Mouse (Mus musculus): ENCODE results near the gene Sdf4.

The Sdf4 gene

DNA sequence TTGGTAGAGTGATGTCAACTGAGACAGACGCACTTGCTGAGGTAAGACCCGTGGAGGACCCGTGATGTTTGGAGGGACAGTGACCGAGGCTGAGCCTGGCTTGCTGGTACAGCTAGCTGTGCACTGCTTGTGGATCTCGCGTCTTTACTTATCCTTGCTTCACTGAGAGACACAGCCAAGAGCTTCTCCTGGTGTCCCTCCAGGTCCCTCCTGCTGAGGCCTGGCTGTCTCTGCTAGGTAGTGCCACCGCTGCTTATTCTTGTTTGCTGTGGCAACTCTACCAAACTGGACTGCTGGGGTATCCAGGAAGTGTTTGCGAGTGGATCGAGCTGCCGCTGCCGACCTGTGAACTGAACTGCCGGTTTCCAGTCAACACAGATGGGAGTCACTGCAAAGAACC, 27.1 kb downstream of the Sdf4 start:
- H3K4me1 ChIP-seq (replicated peaks; ENCODE audit: low read depth, low read length) = peaks cover 18% of the 10 kb centered on the region
- TF ChIP-seq CTCF (conservative IDR thresholded peaks at IDR 0.05; ENCODE audit: low read length) (no peak), POU5F1 (IDR thresholded peaks at IDR 0.05; ENCODE audit: borderline replicate concordance, low read length) (no peak), NANOG (IDR thresholded peaks at IDR 0.05; ENCODE audit: borderline replicate concordance, low read length) (no peak)
- no peaks in the 10 kb centered on the region for H3K27me3 ChIP-seq (ENCODE audit: insufficient read depth, low read length)
- H3K9me3 ChIP-seq (ENCODE audit: low read length) = no peaks in the 10 kb centered on the region
- H3K4me3 ChIP-seq (replicated peaks; ENCODE audit: low read length) = no peak overlapping the region
- H3K36me3 ChIP-seq (ENCODE audit: insufficient read depth, low read length) = peaks cover 19% of the 10 kb centered on the region; the same call in 1 of the 2 replicates

DNA sequence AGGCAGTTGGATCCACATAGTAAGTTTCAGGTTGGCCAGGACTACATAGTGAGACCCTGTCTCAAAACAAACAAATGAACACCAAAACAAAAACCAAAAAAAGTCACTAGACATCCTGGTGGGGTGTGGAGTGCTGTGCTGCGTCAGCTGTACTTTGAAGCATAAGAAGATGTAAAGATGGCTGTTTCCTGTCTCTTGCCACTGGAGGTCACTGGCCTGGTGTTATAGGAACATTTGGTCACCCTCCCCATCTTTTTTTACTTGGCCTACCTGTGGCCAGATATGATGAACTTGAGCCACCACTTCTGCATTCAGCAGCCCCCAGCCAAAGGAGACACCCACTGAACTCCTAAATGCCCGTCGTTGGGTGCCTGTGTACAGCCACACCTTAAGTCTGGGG, 28.7 kb downstream of the Sdf4 start:
- Histone ChIP-seq H3K9me3 (ENCODE audit: low read length) (no peaks in the 10 kb centered on the region), H3K36me3 (ENCODE audit: insufficient read depth, low read length) (peaks cover 16% of the 10 kb centered on the region), H3K4me1 (replicated peaks; ENCODE audit: low read depth, low read length) (peaks cover 27% of the 10 kb centered on the region), H3K27me3 (ENCODE audit: insufficient read depth, low read length) (no peaks in the 10 kb centered on the region), H3K4me3 (replicated peaks; ENCODE audit: low read length) (no peak overlapping the region)
- no peak for TF ChIP-seq CTCF (conservative IDR thresholded peaks at IDR 0.05; ENCODE audit: low read length)
- TF ChIP-seq NANOG (IDR thresholded peaks at IDR 0.05; ENCODE audit: borderline replicate concordance, low read length) = no peak
- no peak for TF ChIP-seq POU5F1 (IDR thresholded peaks at IDR 0.05; ENCODE audit: borderline replicate concordance, low read length)

DNA sequence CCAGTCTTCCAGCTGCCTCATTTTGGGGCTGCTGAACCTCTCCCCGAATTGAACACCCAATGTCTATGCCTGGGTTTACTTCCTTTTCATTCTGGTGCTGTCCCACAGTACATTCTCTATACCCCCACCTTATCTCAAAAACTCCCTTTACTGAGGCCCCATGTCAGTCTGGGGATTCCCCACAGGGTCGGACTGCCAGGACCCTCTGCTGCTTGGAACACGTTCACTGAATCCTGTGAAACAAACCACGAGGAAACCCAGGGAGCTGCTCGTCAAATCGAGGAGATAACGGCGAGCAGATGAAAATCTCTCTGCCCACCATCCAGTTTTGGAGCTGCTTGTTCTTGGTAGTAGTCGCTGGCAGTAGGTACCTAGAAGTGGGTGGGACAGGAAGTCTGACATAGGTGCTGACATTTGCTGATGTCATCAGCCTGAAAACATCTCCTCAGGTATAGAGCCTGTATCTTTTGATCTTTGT, 29.3 kb downstream of the Sdf4 start:
- TF ChIP-seq POU5F1 (IDR thresholded peaks at IDR 0.05; ENCODE audit: borderline replicate concordance, low read length) (no peak), CTCF (conservative IDR thresholded peaks at IDR 0.05; ENCODE audit: low read length) (no peak), NANOG (IDR thresholded peaks at IDR 0.05; ENCODE audit: borderline replicate concordance, low read length) (no peak)
- Histone ChIP-seq H3K36me3 (ENCODE audit: insufficient read depth, low read length) (peaks cover 20% of the 10 kb centered on the region), H3K27me3 (ENCODE audit: insufficient read depth, low read length) (no peaks in the 10 kb centered on the region), H3K4me3 (replicated peaks; ENCODE audit: low read length) (no peak overlapping the region), H3K4me1 (replicated peaks; ENCODE audit: low read depth, low read length) (peaks cover 28% of the 10 kb centered on the region), H3K9me3 (ENCODE audit: low read length) (no peaks in the 10 kb centered on the region)

DNA sequence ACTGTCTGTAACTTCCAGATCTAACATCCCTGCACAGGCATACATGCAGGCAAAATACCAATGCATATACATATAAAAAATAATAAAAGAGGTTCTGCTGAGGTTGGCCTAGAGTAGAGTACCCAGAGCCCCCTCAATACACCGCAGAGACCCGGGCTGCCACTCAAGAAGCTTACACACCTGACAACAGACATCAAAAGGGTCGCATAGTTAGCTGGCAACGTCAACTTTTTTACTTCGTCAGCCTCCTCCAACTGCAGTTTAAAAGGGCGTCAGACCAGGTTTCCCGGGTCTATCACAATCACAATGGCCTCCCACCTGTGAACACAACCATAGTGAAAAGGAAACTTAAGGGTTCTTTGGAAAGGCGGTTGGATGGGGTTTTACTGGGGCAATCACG, 30.8 kb downstream of the Sdf4 start:
- no peak overlapping the region for H3K4me3 ChIP-seq (replicated peaks; ENCODE audit: low read length)
- TF ChIP-seq NANOG (IDR thresholded peaks at IDR 0.05; ENCODE audit: borderline replicate concordance, low read length) = no peak
- TF ChIP-seq POU5F1 (IDR thresholded peaks at IDR 0.05; ENCODE audit: borderline replicate concordance, low read length) = no peak
- no peak for TF ChIP-seq CTCF (conservative IDR thresholded peaks at IDR 0.05; ENCODE audit: low read length)
- peaks cover 28% of the 10 kb centered on the region for H3K4me1 ChIP-seq (replicated peaks; ENCODE audit: low read depth, low read length)
- no peaks in the 10 kb centered on the region for H3K27me3 ChIP-seq (ENCODE audit: insufficient read depth, low read length)
- no peaks in the 10 kb centered on the region for H3K9me3 ChIP-seq (ENCODE audit: low read length)
- peaks cover 36% of the 10 kb centered on the region for H3K36me3 ChIP-seq (ENCODE audit: insufficient read depth, low read length)

DNA sequence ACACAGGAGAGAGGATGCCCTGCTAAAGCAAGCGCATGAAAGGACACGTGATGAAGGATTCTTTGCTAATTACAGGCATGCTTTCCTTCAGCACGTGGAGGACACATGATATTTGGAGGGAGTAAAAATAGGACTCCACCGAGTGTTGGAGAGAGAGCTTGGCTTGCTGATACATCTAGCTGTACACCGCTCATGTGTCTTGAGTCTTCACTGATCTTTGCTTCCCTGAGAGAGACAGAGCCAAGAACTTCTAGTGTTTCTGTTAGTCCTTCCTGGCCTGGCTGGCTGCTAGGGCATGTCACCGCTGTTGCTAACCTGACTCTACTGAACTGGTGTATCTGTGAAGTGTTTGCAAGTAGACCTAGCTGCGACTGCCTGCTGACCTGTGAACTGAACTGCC, 31.5 kb downstream of the Sdf4 start:
- H3K9me3 ChIP-seq (ENCODE audit: low read length) = no peaks in the 10 kb centered on the region
- TF ChIP-seq POU5F1 (IDR thresholded peaks at IDR 0.05; ENCODE audit: borderline replicate concordance, low read length) (no peak), CTCF (conservative IDR thresholded peaks at IDR 0.05; ENCODE audit: low read length) (no peak)
- peaks cover 42% of the 10 kb centered on the region for H3K36me3 ChIP-seq (ENCODE audit: insufficient read depth, low read length)
- H3K4me3 ChIP-seq (replicated peaks; ENCODE audit: low read length) = no peak overlapping the region
- H3K27me3 ChIP-seq (ENCODE audit: insufficient read depth, low read length) = no peaks in the 10 kb centered on the region
- H3K4me1 ChIP-seq (replicated peaks; ENCODE audit: low read depth, low read length) = peaks cover 28% of the 10 kb centered on the region

DNA sequence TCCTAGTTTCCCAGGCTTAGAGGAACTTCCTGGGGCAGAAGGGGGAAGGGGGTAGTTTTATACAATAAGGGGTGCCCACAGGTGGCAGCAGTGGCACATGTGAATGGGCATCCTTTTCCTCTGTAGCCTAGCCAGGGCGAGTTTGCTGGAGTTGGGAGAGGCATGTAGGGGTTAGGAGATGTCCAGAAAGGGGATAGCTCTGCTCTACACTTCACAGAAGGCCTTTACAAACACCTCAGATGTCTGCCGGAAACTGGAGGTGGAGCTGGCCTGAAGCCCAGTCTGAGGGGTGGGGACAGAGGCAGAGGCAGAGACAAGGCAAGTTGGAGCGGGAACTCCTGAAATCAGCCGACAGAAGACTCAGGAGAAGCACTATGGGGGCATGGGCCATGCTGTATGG, 33.3 kb downstream of the Sdf4 start, which contains the start of gene Tnfrsf18:
TSS of gene Tnfrsf18 (plus strand) at position 152 of the 400 bp plus-strand sequence.
- no peak for TF ChIP-seq POU5F1 (IDR thresholded peaks at IDR 0.05; ENCODE audit: borderline replicate concordance, low read length)
- TF ChIP-seq NANOG (IDR thresholded peaks at IDR 0.05; ENCODE audit: borderline replicate concordance, low read length) = no peak
- TF ChIP-seq CTCF (conservative IDR thresholded peaks at IDR 0.05; ENCODE audit: low read length) = no peak
- Histone ChIP-seq H3K4me3 (replicated peaks; ENCODE audit: low read length) (no peak within 1 kb of the TSS), H3K27me3 (ENCODE audit: insufficient read depth, low read length) (no peaks in the 10 kb centered on the region), H3K9me3 (ENCODE audit: low read length) (no peaks in the 10 kb centered on the region), H3K4me1 (replicated peaks; ENCODE audit: low read depth, low read length) (peaks cover 39% of the 10 kb centered on the region), H3K36me3 (ENCODE audit: insufficient read depth, low read length) (peaks cover 53% of the 10 kb centered on the region)

DNA sequence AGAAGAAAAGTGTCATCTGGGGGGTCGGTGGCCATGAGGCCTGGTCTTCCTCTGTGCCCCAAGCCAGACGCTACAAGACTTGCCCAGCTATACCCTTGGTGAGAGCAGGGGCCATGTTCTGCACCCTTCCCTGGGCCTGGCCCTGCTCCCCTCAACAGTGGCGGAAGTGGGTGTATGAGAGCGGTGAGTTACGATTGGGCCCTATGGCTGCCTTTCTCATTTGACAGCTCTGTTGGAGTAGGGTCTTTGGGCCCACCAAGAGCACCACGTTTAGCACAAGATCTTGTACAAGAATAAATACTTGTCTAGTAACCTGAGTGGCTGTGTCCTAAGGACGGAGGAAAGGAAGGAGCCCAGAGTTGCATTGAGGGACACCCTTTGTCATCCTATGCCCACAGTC, 35.9 kb downstream of the Sdf4 start:
- H3K9me3 ChIP-seq (ENCODE audit: low read length) = no peaks in the 10 kb centered on the region

DNA sequence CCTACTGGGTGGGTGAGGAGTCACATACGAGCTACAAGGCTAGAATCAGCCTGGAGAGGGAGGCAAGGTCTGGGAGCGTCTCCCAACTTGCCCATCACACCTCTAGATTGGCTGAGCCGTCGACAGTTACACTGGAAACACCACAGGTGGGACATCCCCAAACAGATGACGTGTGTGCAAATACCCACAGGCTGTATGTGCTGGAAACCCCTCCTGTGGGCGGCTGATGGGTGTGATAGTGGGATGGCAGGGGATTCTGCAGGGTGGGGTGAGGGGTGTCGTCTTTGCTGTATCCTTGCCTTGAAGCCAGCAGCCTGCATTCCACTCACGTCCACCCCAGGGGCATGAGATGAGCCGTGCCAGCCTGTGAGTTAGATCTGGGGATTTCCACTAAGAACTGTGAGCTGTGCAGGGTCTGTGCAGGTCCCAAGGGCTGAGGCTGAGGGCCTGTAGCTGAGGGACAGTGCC, 38.0 kb downstream of the Sdf4 start:
- Histone ChIP-seq H3K4me3 (replicated peaks; ENCODE audit: low read length) (peak overlapping the region; percentile 81), H3K4me1 (replicated peaks; ENCODE audit: low read depth, low read length) (peaks cover 57% of the 10 kb centered on the region), H3K9me3 (ENCODE audit: low read length) (no peaks in the 10 kb centered on the region), H3K27me3 (ENCODE audit: insufficient read depth, low read length) (peaks cover 18% of the 10 kb centered on the region), H3K36me3 (ENCODE audit: insufficient read depth, low read length) (peaks cover 46% of the 10 kb centered on the region)
- TF ChIP-seq NANOG (IDR thresholded peaks at IDR 0.05; ENCODE audit: borderline replicate concordance, low read length) (no peak), CTCF (conservative IDR thresholded peaks at IDR 0.05; ENCODE audit: low read length) (no peak)

More for the DNA sequence above, 35.9 kb downstream of the Sdf4 start:
- Histone ChIP-seq H3K36me3 (ENCODE audit: insufficient read depth, low read length) (peaks cover 53% of the 10 kb centered on the region), H3K27me3 (ENCODE audit: insufficient read depth, low read length) (no peaks in the 10 kb centered on the region), H3K4me3 (replicated peaks; ENCODE audit: low read length) (no peak overlapping the region), H3K4me1 (replicated peaks; ENCODE audit: low read depth, low read length) (peaks cover 46% of the 10 kb centered on the region)
- TF ChIP-seq CTCF (conservative IDR thresholded peaks at IDR 0.05; ENCODE audit: low read length) (no peak), NANOG (IDR thresholded peaks at IDR 0.05; ENCODE audit: borderline replicate concordance, low read length) (no peak), POU5F1 (IDR thresholded peaks at IDR 0.05; ENCODE audit: borderline replicate concordance, low read length) (no peak)

DNA sequence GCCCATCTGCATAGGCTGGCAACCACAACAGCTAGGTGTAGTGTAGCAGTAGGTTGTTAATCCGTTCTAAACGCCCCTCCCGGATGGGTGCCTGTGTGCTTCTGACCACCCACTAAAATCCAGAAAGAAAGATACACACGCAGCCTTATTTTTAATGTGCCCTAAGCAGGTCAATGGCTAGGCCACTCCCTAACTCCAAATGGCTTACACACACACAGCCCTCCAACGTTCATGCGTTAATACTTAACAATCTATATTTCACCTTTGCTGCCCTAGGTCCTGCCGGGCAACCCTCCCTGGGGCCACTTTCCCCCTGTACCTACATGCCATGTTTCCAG, 38.6 kb downstream of the Sdf4 start:
- H3K9me3 ChIP-seq (ENCODE audit: low read length) = no peaks in the 10 kb centered on the region
- H3K27me3 ChIP-seq (ENCODE audit: insufficient read depth, low read length) = peaks cover 23% of the 10 kb centered on the region
- H3K36me3 ChIP-seq (ENCODE audit: insufficient read depth, low read length) = peaks cover 40% of the 10 kb centered on the region
- peak overlapping the region; percentile 81 for H3K4me3 ChIP-seq (replicated peaks; ENCODE audit: low read length)
- no peak for TF ChIP-seq NANOG (IDR thresholded peaks at IDR 0.05; ENCODE audit: borderline replicate concordance, low read length)
- no peak for TF ChIP-seq POU5F1 (IDR thresholded peaks at IDR 0.05; ENCODE audit: borderline replicate concordance, low read length)
- no peak for TF ChIP-seq CTCF (conservative IDR thresholded peaks at IDR 0.05; ENCODE audit: low read length)
- H3K4me1 ChIP-seq (replicated peaks; ENCODE audit: low read depth, low read length) = peaks cover 57% of the 10 kb centered on the region

All from E14TG2a.4 (cell line).